Mouse (Mus musculus): ENCODE results near the gene Irf6.

DNA sequence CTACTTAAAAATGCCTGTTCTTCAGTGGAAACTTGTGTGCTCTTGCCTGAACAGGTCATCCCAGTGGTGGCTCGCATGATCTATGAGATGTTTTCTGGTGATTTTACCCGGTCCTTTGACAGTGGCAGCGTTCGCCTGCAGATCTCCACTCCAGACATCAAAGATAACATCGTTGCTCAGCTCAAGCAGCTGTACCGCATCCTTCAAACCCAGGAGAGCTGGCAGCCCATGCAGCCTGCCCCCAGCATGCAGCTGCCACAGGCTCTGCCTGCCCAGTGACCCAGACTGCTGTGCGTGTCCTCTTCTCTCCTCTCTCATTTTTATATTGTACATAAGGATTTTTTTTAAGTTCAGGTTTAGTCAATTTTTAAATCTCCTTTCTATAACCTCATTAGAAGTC lies 16.3 kb downstream of the Irf6 start:
- no peak for TF ChIP-seq POLR2A (IDR thresholded peaks at IDR 0.05; ENCODE audit: low read depth, low read length)
- no peak for TF ChIP-seq CTCF (IDR thresholded peaks at IDR 0.05; ENCODE audit: borderline replicate concordance, insufficient read depth, low read length)

All from embryonic fibroblast, embryonic 13.5 days (primary cell).